Mouse (Mus musculus) splenic B cell, adult 2 months (primary cell): ENCODE measurements around the gene Map4k4.

ENCODE experiments used
- DNase-seq: peaks from one replicate; pipeline ENCODE4 v3.0.0-alpha.2; 2011; ENCODE audit warnings: low read depth, low spot score
- H3K27me3 ChIP-seq: 2 replicates; pipeline ENCODE4 v1.6.1; 2012; ENCODE audit warnings: mild to moderate bottlenecking, low read length, moderate library complexity, mixed read lengths; ENCODE audit not compliant: control insufficient read depth, poor library complexity, insufficient read depth, severe bottlenecking
- H3K36me3 ChIP-seq: 2 replicates; pipeline ENCODE4 v1.6.1; 2012; ENCODE audit warnings: mild to moderate bottlenecking, low read length, moderate library complexity, mixed read lengths; ENCODE audit not compliant: control insufficient read depth, poor library complexity, insufficient read depth, severe bottlenecking

The Map4k4 gene

DNA sequence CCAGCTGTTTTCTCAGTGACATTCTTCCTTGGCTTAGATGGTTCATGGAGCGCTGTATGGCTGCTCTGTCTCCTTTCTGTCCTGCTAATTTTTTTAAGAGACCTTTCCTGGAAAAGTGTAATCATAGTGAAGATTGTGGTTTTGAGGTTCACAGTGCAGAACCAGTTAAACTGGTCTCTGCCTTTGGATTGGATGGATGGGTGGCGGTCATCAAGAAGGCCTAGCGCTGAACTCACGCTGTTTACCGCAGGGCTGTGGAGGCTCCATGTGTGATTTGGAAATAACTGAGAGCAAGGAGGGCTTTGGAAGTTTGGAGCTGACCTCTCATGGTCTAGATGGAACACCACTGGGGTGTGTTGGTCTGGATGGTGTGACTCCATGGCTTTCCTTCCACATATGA, 56.0 kb downstream of the Map4k4 start:
- H3K27me3 ChIP-seq, result no peaks in the 10 kb centered on the region
- H3K36me3 ChIP-seq, result no peaks in the 10 kb centered on the region
- no peak for DNase-seq

DNA sequence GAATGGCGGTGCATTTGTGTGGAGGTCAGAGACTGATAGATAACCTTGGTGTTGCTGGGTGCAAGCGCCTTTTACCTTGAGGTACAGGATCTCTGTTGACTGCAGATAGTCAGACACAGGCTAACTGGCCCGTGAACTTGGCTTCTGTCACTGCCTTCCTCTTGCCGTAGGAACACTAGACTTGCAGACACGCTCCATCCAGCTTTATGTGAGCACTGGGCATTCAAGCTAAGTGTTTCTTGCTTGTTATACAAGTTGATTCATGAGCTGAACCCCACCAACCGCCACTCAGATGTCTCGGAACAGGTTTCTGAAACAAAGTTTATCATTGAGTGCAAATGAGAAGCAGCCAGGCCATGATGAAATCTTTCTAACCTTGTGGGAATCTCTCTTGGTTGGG, 57.3 kb downstream of the Map4k4 start:
- peaks cover 6% of the 10 kb centered on the region; the same call in 1 of the 2 replicates for H3K36me3 ChIP-seq
- DNase-seq, result no peak

DNA sequence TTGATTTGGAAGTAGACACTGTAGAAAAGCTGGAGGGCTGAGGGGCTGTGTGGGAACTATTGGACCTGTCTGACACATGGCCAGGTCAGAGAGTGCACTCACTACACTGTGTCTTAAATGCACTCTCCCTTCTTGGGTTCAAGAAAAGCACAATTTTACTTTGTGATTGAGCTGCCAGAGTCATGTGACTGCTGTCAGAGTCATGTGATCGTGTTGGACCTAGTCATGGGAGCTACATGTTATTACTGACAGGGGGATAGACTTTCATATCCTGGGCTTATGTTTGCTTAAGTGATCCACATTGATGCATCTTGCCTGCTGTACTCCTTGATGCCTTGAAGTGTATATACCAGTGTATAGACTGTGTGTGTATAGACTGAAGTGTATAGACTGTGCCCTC, 59.9 kb downstream of the Map4k4 start:
- H3K36me3 ChIP-seq, result peaks cover 6% of the 10 kb centered on the region; the same call in 1 of the 2 replicates
- DNase-seq, result no peak
- H3K27me3 ChIP-seq, result no peaks in the 10 kb centered on the region

More for the DNA sequence above, 57.3 kb downstream of the Map4k4 start:
- H3K27me3 ChIP-seq, result no peaks in the 10 kb centered on the region

DNA sequence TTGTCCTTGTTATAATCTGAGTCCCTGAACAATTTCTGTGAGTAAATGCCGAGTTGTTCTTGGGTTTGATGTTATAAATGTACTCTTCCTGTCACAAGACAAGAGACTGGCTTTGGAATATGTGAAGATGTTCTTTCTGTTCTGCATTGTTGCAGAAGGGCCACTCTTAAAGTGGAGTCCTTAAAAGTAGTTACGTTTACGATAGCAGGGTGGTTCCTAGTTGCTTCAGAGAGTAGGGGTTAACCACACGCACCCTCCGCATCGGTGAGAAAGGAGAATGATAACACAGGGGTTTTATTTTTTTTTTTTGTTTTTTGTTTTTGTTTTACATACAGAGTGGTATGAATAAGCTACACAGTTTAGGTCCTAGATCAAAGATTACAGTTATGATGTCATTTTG, 60.4 kb downstream of the Map4k4 start:
- Histone ChIP-seq H3K36me3 (peaks cover 6% of the 10 kb centered on the region; the same call in 1 of the 2 replicates), H3K27me3 (no peaks in the 10 kb centered on the region)
- DNase-seq, result no peak

DNA sequence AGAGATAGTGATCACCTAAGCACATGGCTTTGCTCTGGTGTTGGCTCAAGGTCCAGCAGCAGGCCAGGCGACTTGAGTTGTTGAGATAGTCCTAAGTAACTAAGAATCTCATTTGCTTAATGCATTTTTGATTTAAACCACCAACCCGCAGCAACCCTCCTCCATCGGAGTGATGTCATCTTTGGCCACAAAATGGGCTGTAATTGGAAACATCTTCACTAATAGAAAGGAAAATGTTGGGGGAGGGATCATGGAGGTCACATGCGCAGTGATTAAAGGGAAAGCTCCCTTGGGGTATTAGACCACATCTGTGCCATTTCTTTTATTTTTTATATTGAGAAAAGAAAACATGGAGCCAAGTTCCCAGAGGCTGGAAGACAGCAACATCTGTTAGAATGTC, 61.6 kb downstream of the Map4k4 start:
- DNase-seq, result no peak
- Histone ChIP-seq H3K27me3 (no peaks in the 10 kb centered on the region), H3K36me3 (peaks cover 6% of the 10 kb centered on the region; the same call in 1 of the 2 replicates)

DNA sequence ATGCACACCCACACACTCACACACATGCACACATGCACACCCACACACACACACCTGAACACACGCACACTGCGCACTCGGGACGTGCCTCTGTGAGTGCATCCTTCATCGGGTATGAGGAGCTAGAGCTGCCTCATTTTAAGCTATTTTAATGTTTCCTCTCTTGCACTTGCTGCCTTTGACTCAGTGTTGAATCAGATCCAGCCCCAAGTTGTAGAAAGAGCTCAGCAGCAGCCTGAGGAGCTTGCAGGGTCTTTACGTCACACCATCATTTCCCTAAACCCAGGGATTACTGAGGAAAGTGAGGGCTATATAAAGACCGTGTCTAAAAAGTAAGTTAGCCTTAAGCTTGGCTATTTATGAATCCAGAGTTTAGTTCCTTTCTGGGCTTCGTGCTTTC, 62.1 kb downstream of the Map4k4 start:
- no peaks in the 10 kb centered on the region for H3K27me3 ChIP-seq
- no peak for DNase-seq
- peaks cover 6% of the 10 kb centered on the region; the same call in 1 of the 2 replicates for H3K36me3 ChIP-seq

DNA sequence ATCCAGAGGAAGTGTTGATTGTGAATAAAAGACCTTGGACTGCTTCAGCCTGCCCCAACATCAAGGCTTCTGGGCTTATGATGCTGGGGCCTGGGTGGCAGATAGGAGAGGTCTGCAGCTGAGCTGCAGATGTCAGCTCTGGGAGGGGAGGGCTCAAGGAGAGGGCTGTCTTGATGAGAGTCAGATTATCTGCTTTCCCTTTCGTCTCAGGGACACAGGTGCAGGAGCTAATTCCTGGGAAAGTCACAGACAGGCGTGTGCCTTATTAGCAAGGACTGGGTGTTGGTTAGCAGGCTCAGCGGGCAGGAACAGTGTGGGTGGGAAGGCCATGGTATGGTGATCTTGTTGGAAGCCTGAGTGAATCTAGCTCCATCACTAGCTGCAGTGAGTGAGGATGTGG, 63.1 kb downstream of the Map4k4 start:
- no peak for DNase-seq
- H3K36me3 ChIP-seq, result peaks cover 6% of the 10 kb centered on the region; the same call in 1 of the 2 replicates
- no peaks in the 10 kb centered on the region for H3K27me3 ChIP-seq

DNA sequence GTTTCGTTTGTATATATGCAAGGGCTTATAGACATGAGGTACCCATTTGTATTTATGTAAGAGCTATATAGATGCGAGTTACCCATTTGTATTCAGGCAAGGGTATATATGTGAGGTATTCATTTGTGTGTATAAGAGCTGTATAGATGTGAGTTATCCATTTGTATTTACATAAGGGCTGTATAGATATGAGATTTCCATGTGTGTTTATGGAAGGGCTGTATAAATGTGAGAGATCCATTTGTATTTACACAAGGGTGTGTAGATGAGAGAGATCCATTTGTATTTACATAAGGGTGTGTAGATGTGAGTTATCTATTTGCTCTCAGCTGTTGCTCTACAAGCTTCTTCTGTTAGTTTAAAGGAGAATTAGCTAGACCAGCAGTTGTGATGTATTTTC, 63.7 kb downstream of the Map4k4 start:
- peaks cover 6% of the 10 kb centered on the region; the same call in 1 of the 2 replicates for H3K36me3 ChIP-seq
- DNase-seq, result no peak
- H3K27me3 ChIP-seq, result no peaks in the 10 kb centered on the region

DNA sequence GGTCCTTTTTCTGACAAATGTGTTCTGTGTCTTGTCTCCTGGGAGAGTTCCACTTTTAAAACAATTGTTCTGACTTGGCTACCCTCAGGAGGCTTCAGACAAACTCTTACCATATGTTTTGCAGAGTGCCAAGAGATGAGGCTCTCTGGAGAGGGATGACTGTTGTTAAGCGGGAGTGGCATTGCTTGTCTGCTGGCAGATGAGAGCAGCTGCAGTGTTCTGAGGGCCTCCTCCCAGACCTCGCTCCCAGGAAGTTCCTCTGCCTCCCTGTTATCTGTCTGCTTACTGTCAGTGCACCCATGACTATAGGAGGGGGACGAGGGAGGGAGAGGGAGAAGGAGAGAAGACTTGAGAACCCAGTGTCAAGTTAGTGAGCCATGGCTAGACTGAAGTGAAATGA, 64.7 kb downstream of the Map4k4 start:
- DNase-seq, result no peak
- peaks cover 6% of the 10 kb centered on the region; the same call in 1 of the 2 replicates for H3K36me3 ChIP-seq
- no peaks in the 10 kb centered on the region for H3K27me3 ChIP-seq

DNA sequence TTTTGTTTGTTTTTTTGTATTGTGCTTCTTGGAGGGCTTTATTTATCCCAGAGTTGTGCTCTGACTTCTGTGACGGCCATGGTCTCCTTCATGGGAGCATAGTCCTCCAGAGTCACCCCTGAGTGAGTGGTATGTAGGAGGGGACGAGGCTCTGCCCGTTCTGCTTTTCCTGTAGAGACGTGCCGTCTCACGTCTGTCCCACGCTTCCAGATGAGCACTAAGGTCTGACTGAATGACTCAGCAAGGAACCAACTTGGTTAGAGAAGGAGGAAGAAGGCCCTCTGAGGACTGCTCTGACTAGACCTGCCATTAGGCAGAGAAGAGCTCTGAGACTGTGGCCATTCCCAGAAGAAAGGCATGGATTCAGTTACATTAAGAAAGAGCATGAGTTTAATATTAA, 68.3 kb downstream of the Map4k4 start:
- no peak for DNase-seq
- H3K36me3 ChIP-seq, result no peaks in the 10 kb centered on the region
- no peaks in the 10 kb centered on the region for H3K27me3 ChIP-seq

DNA sequence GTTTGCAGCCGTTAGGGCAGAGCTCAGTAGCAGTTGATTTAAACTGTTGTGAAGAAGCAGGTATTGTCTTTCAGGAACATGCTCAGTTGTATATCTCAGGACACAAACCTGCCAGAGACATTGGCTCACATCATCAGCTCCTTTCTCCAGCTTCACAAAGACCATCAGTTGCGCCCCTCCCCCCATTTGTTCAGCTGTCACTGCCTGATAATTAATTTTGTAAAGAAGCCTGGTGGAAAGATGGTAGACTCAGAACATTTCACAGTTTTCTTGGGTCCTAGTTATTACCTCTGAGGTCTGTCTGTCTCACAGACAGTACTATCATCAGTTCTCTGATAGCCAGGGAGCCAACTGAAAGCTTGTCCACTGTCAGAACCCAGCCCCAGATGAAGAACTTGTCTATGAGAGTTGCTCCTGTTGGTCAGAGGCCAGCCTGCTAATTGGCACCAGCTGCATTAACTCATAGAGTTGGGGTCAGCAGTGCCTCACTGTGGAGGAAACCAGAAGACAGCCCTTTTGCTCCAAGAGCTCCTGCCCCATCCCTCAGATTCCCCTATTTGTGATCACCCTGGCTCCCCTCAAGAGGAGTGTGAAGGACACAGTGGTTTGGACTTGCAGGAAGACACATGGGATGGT, 69.2 kb downstream of the Map4k4 start:
- no peak for DNase-seq
- H3K36me3 ChIP-seq, result no peaks in the 10 kb centered on the region
- no peaks in the 10 kb centered on the region for H3K27me3 ChIP-seq

DNA sequence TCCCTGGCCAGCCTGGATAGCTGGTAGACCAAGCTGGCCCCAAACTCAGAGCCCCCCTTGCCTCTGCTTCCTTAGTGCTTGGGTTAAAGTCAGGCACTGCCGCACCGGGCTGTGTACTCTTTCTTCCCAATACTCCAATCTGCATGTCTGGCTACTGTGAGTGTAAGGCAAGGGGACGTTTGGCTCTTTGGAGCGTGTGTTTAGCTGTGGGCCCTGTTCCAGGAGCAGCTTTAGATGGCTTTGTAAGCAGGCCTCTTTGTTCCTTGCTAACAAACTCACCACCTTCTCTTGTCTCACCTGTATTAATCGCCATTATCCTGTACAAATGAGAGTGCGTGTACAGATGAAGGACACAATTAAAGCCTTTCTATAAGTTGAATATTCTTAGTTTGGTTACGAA, 71.7 kb downstream of the Map4k4 start:
- Histone ChIP-seq H3K27me3 (no peaks in the 10 kb centered on the region), H3K36me3 (0 out of 2 replicates have a peak, but pooled peaks cover 2% of the 10 kb centered on the region)
- DNase-seq, result no peak

DNA sequence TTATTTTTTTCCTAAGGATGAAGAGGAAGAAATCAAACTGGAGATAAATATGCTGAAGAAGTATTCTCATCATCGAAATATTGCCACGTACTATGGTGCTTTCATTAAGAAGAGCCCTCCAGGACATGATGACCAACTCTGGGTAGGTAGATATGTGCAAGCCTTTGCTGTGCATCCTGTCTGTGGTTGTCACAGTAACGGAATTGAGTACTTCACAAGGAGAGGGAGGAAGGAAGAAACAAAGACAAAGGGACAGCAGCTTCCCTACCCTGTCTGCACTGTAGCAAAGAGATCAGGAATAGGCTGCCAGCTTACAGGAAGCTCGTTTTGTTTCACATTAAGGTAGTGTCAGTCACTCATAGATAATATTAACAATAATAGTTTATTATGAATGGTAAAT, 73.2 kb downstream of the Map4k4 start:
- 0 out of 2 replicates have a peak, but pooled peaks cover 2% of the 10 kb centered on the region for H3K36me3 ChIP-seq
- no peak for DNase-seq
- H3K27me3 ChIP-seq, result no peaks in the 10 kb centered on the region

DNA sequence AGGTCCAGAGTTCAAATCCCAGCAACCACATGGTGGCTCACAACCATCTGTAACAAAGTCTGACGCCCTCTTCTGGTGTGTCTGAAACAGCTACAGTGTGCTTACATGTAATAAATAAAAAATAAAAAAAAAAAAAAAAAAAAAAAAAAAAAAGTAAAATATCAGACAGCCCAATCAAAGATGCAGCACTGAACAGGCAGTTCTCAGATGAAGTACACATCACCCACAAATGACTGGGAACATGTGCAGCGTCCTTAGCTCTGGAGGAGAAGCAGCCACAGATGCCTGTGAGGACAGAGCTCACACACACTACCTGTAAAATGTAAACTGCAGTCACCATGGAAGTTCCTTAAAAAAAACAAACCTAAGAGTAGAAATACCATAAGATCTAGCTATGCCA, 74.3 kb downstream of the Map4k4 start:
- H3K36me3 ChIP-seq, result peaks cover 3% of the 10 kb centered on the region; the same call in 1 of the 2 replicates
- no peak for DNase-seq
- H3K27me3 ChIP-seq, result no peaks in the 10 kb centered on the region; the same call in 1 of the 2 replicates

DNA sequence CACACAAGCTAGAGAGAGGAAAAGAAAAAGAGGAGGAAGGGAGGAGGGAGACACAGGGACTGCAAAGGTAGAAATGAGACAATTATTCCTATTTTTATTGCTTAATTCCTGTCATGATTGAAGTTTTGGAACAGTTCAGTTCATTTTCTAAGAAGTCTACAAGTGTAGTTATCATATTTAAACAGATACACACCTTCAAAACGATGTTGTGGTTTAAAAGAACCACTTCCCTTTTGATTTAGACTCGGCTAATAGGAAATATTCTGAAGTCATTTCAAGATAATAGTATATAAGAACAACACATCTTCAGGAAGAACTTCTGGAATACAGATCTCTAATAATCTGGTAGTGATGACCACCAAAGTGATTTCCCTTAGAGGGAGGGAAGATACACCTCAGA, 75.4 kb downstream of the Map4k4 start:
- Histone ChIP-seq H3K36me3 (peaks cover 3% of the 10 kb centered on the region; the same call in 1 of the 2 replicates), H3K27me3 (no peaks in the 10 kb centered on the region; the same call in 1 of the 2 replicates)
- DNase-seq, result no peak
